Mouse (Mus musculus): Measurements from ENCODE around the gene Arf3. TPM values are rescaled to one million over a fixed set of nuclear protein-coding genes. Genes with fewer than 3 reads are reported as not detected.

Arf3 gene
- total and polyA plus RNA-seq, 2 experiments from 2014 or later: 17.3 to 27.6 TPM

DNA sequence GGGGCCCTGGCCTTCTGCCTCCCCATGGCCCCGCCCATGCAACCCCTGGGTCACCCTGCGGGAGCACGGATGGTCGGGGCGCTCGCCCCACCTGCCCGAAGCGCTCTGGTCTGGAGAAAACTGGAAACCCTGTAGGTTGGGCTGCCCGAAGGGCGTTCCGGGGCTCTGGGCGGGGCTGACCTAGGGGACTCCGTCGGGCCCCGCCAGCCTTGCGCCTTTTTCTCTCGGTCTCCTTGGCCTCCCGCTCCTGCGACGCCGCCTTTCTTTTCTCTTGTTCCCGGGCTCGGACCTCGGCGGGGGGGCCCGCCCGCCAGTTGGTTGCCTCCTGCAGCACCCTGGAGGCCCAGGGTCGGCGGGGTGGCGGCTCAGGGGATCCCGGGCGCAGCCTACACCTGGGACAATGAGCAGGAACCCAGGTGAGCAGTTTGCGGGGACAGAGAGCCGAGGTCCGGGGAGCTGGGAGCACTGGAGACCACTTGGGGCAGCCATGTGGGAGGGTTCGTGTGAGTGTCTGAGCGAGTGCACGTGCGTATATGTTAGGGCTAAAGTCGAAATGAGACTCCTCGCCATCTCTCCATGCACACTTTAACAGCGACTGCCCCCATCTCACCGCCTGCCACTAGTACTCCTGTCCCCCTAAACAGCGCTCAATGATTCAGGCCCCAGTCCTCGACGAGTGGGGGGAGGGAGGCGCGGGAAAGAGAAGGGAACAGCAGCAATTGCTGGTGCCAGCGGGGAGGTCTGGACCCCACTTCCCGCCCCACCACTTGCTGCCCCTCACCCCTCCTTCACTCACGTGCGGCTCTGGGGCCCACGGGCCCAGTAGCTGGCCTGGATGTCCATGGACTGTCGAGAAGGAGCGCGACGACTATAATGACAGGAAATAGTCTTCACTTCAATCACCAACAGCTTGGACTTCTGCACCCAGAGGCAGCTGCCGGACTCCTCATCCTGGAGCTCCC is 44.1 kb upstream of the Arf3 start:
- Histone ChIP-seq H3K36me3 (replicated peaks; ENCODE audit: control insufficient read depth, insufficient read depth, low read length) (0 out of 2 replicates have a peak, but pooled peaks cover 9% of the 10 kb centered on the region), H3K9ac (replicated peaks; ENCODE audit: low read depth, low read length) (peak overlapping the region; percentile 15; the same call in 1 of the 2 replicates), H3K4me3 (ENCODE audit: low read depth, low read length) (peak overlapping the region; percentile 43), H3K27me3 (ENCODE audit: control insufficient read depth, insufficient read depth, low read length) (peaks cover 69% of the 10 kb centered on the region), H3K4me1 (ENCODE audit: control insufficient read depth, insufficient read depth) (peaks cover 28% of the 10 kb centered on the region), H3K27ac (ENCODE audit: low read depth) (no peak overlapping the region), H3K9me3 (replicated peaks; ENCODE audit: control insufficient read depth, low read length) (no peaks in the 10 kb centered on the region), H3K4me2 (ENCODE audit: low read depth, low read length) (peak overlapping the region; percentile 68)
- TF ChIP-seq CTCF (IDR thresholded peaks at IDR 0.05; ENCODE audit: low read depth): no peak
- ATAC-seq (ENCODE audit: insufficient read depth, low read depth) (0 out of 2 replicates have a peak, but pooled peaks have one; percentile 0), DNase-seq (ENCODE audit: low spot score) (no peak)
- WGBS: 3% methylated on average over 56 of the region's 58 CpGs

DNA sequence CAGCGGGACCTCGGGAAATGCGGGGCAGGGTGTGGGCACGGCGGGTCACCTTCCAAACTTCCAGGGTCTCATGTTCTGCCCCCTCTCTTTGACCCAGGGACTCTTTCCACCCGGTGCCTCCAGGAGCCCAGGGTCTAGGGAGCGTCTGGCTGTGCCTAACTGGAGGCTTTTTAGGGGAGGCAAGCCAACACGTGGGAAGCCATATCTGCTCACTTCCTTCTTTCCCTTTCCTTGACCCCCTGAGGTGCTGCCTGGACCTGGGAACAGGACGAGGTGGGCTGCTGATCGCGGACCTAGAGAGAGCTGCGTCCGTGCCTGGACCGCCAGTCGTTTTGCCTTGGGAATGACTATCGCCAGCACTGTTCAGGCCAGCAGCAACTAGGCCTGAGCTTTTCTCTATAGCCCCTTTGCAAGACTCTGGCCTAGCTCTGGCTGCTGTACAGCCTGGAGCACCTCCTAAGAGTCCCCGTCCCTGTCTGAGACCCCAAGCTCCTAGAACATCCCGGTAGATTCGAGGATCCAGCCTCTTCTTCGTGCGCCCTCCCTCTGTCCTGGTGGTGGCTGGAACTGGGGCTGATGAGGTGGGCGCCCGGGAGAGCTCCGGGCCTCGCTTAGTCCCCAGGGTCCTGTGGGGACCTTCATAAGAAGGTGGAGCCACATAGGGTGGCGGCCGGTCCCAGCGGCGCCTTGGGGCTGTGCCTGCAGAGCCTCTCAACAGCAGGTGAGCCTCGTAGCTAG is 43.2 kb upstream of the Arf3 start:
- H3K36me3 ChIP-seq (replicated peaks; ENCODE audit: control insufficient read depth, insufficient read depth, low read length): 0 out of 2 replicates have a peak, but pooled peaks cover 6% of the 10 kb centered on the region
- WGBS: 27% methylated on average over 30 of the region's 30 CpGs
- ATAC-seq (ENCODE audit: insufficient read depth, low read depth) (no peak), DNase-seq (ENCODE audit: low spot score) (no peak)
- TF ChIP-seq CTCF (IDR thresholded peaks at IDR 0.05; ENCODE audit: low read depth): no peak
- no peak for TF ChIP-seq EP300 (IDR thresholded peaks at IDR 0.05; ENCODE audit: low read depth)
- peak overlapping the region; percentile 50 for H3K4me3 ChIP-seq (ENCODE audit: low read depth, low read length)
- no peaks in the 10 kb centered on the region for H3K9me3 ChIP-seq (replicated peaks; ENCODE audit: control insufficient read depth, low read length)
- H3K4me2 ChIP-seq (ENCODE audit: low read depth, low read length): peak overlapping the region; percentile 74
- no peak overlapping the region for H3K27ac ChIP-seq (ENCODE audit: low read depth)
- no peak overlapping the region for H3K9ac ChIP-seq (replicated peaks; ENCODE audit: low read depth, low read length)
- H3K4me1 ChIP-seq (ENCODE audit: control insufficient read depth, insufficient read depth): peaks cover 28% of the 10 kb centered on the region
- H3K27me3 ChIP-seq (ENCODE audit: control insufficient read depth, insufficient read depth, low read length): peaks cover 78% of the 10 kb centered on the region

DNA sequence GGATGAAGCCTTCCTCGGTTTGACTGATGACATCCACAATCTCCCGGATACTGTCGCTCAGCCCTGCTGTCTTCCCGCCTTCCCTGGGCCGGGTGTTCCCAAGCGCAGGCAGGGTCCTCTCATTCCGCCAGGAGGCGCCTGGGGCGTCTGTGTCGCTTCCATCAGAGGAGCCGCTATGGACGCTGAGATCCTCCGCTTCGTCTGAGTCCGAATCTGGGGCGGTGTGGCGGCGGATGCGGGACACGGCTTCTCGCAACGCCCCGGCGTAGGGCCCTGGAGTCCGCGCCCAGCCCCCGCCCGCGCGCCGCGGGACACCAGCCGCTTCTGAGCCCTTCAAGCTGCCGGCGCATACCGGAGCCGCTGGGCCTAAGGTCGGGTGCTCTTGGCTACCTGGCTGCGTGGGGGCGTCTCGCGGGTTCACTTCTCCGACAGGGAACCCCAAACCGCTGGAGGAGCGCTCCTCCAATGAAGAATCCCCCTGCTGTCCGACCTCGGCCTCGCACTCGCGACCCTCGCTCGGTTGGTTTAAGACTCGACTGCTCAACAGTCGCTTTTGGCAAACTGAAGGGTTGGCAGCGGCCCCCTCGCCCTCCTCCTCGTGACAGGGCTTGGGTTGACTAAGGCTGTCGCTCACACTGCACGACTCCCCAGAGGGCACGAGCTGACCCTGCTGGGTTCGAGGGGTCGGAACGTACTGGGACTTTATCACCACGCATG is 42.5 kb upstream of the Arf3 start:
- Histone ChIP-seq H3K9me3 (replicated peaks; ENCODE audit: control insufficient read depth, low read length) (no peaks in the 10 kb centered on the region), H3K4me2 (ENCODE audit: low read depth, low read length) (peak overlapping the region; percentile 74), H3K4me3 (ENCODE audit: low read depth, low read length) (peak overlapping the region; percentile 50), H3K27ac (ENCODE audit: low read depth) (no peak overlapping the region), H3K9ac (replicated peaks; ENCODE audit: low read depth, low read length) (no peak overlapping the region; the same call in 1 of the 2 replicates), H3K27me3 (ENCODE audit: control insufficient read depth, insufficient read depth, low read length) (peaks cover 85% of the 10 kb centered on the region), H3K36me3 (replicated peaks; ENCODE audit: control insufficient read depth, insufficient read depth, low read length) (no peaks in the 10 kb centered on the region), H3K4me1 (ENCODE audit: control insufficient read depth, insufficient read depth) (peaks cover 28% of the 10 kb centered on the region)
- WGBS: 3% methylated on average over 64 of the region's 64 CpGs
- TF ChIP-seq EP300 (IDR thresholded peaks at IDR 0.05; ENCODE audit: low read depth) (no peak), CTCF (IDR thresholded peaks at IDR 0.05; ENCODE audit: low read depth) (peak; percentile 68)
- ATAC-seq (ENCODE audit: insufficient read depth, low read depth): peak; percentile 22; the same call in 1 of the 2 replicates
- peak; percentile 73 for DNase-seq (ENCODE audit: low spot score)

DNA sequence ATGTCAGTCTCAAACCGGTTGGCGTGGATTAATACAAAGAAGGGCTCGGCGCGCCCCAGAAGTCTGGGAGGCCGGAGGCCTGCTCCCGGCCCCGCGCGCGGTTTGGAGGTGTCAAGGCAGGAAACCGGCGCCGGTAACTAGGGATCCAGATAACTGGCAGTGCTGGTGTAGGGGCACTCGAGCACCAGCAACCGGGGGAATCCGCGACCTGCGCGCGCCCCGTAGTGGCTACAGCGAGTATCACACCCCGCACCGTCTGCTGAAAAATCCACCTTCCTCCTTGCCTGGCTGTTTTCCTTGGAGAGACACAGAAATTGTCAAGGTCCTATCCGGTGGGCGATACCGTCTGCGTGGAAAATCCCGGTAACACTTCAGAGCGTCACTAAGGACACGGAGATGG is 41.0 kb upstream of the Arf3 start:
- Histone ChIP-seq H3K27me3 (ENCODE audit: control insufficient read depth, insufficient read depth, low read length) (peaks cover 89% of the 10 kb centered on the region), H3K4me2 (ENCODE audit: low read depth, low read length) (peak overlapping the region; percentile 44), H3K4me3 (ENCODE audit: low read depth, low read length) (peak overlapping the region; percentile 17; the same call in 1 of the 2 replicates), H3K27ac (ENCODE audit: low read depth) (no peak overlapping the region), H3K4me1 (ENCODE audit: control insufficient read depth, insufficient read depth) (peaks cover 25% of the 10 kb centered on the region), H3K36me3 (replicated peaks; ENCODE audit: control insufficient read depth, insufficient read depth, low read length) (no peaks in the 10 kb centered on the region), H3K9ac (replicated peaks; ENCODE audit: low read depth, low read length) (no peak overlapping the region), H3K9me3 (replicated peaks; ENCODE audit: control insufficient read depth, low read length) (no peaks in the 10 kb centered on the region)
- ATAC-seq (ENCODE audit: insufficient read depth, low read depth) (peak; percentile 34; the same call in 1 of the 2 replicates), DNase-seq (ENCODE audit: low spot score) (peak; percentile 65)
- 1% methylated on average over 32 of the region's 32 CpGs for WGBS
- TF ChIP-seq CTCF (IDR thresholded peaks at IDR 0.05; ENCODE audit: low read depth): peak; percentile 71
- no peak for TF ChIP-seq EP300 (IDR thresholded peaks at IDR 0.05; ENCODE audit: low read depth)

DNA sequence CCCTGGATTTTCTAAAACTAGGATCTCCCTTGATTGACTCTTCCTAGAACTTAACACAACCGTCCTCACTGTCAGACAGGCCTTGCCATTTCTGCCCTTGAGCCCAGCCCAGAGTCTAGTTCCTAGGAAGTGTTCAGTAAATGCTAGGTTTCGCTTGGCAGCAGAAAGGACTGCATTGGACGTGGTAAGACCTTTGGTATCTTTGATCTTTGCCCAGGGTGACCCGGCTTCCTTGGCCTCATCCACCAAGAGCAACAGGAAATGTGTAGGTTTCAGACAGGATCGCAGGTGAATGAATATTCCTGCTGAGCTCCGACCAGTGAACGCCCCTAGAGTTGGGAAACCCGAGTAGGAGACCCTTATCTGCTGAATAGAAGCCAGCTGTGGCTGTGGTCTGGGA is 39.9 kb upstream of the Arf3 start:
- TF ChIP-seq CTCF (IDR thresholded peaks at IDR 0.05; ENCODE audit: low read depth) (no peak), EP300 (IDR thresholded peaks at IDR 0.05; ENCODE audit: low read depth) (no peak)
- Histone ChIP-seq H3K4me1 (ENCODE audit: control insufficient read depth, insufficient read depth) (peaks cover 16% of the 10 kb centered on the region), H3K9me3 (replicated peaks; ENCODE audit: control insufficient read depth, low read length) (no peaks in the 10 kb centered on the region), H3K27me3 (ENCODE audit: control insufficient read depth, insufficient read depth, low read length) (peaks cover 96% of the 10 kb centered on the region), H3K4me3 (ENCODE audit: low read depth, low read length) (no peak overlapping the region), H3K27ac (ENCODE audit: low read depth) (no peak overlapping the region), H3K9ac (replicated peaks; ENCODE audit: low read depth, low read length) (no peak overlapping the region), H3K36me3 (replicated peaks; ENCODE audit: control insufficient read depth, insufficient read depth, low read length) (no peaks in the 10 kb centered on the region), H3K4me2 (ENCODE audit: low read depth, low read length) (no peak overlapping the region)
- no peak for ATAC-seq (ENCODE audit: insufficient read depth, low read depth)
- 16% methylated on average over 8 of the region's 8 CpGs for WGBS
- no peak for DNase-seq (ENCODE audit: low spot score)
